Mouse (Mus musculus) adrenal gland, postnatal 14 days (tissue): ENCODE data around the gene Zfp579. TPM values are rescaled to one million over a fixed set of nuclear protein-coding genes. Genes with fewer than 3 reads are reported as not detected.
A peak's percentile ranks its signal among the peaks of the same experiment; 100 is the strongest.
"Not testable (repeated sequence)": the region's sequence is repeated elsewhere in the genome, so short reads cannot be mapped to it uniquely, and the experiment has no call there.

ENCODE experiments used
- DNase-seq: peaks from one replicate; pipeline ENCODE4 v3.0.0; 2021; ENCODE audit warnings: mixed read lengths
- total RNA-seq: library from RNA; stranded (reverse); gene quantifications from 2 replicates; pipeline ENCODE4 v1.2.3, GENCODE M21; 2021

Gene Zfp579
- total RNA-seq, 1 experiment from 2014 or later: 17.8 TPM

- DNase-seq: peak; percentile 98
Measured at GRCm38 (mm10) chr7:5015118-5016001, 19.4 kb upstream of the Zfp579 start, which contains the start of gene Gm44973. Gene Gm44973, plus strand, starts transcription at chr7:5015496.

GRCm38 (mm10) chr7:5014251-5015117 is 18.5 kb upstream of the Zfp579 start, which contains the start of the genes Zfp524 and Fiz1:
Gene Zfp524, plus strand, starts transcription at chr7:5014415.
Gene Fiz1, minus strand, starts transcription at chr7:5014697.
- DNase-seq: peak; percentile 98

- DNase-seq: no peak
Measured at GRCm38 (mm10) chr7:5012681-5013513, 16.9 kb upstream of the Zfp579 start.

GRCm38 (mm10) chr7:5008229-5008628 is 12.3 kb upstream of the Zfp579 start:
- no peak for DNase-seq

- not testable (repeated sequence) for DNase-seq
Measured at GRCm38 (mm10) chr7:5002876-5003275, 6.9 kb upstream of the Zfp579 start.

GRCm38 (mm10) chr7:4999876-5000275 is 3.9 kb upstream of the Zfp579 start:
- DNase-seq: peak; percentile 61

GRCm38 (mm10) chr7:4996934-4997333 is 976 bp upstream of the Zfp579 start:
- DNase-seq: no peak

- no peak for DNase-seq
Measured at GRCm38 (mm10) chr7:4995268-4996002, 523 bp downstream of the Zfp579 start.

- no peak for DNase-seq
Measured at GRCm38 (mm10) chr7:4993999-4994788, 1.8 kb downstream of the Zfp579 start.

GRCm38 (mm10) chr7:4993347-4993998 is 2.5 kb downstream of the Zfp579 start:
- no peak for DNase-seq

GRCm38 (mm10) chr7:4988250-4988649 is 7.7 kb downstream of the Zfp579 start:
- DNase-seq: no peak

- DNase-seq: no peak
Measured at GRCm38 (mm10) chr7:4976832-4977231, 19.1 kb downstream of the Zfp579 start.

- no peak for DNase-seq
Measured at GRCm38 (mm10) chr7:4975455-4975854, 20.5 kb downstream of the Zfp579 start.

GRCm38 (mm10) chr7:4972321-4973047 is 23.5 kb downstream of the Zfp579 start:
- DNase-seq: peak; percentile 81

GRCm38 (mm10) chr7:4971710-4972109 is 24.2 kb downstream of the Zfp579 start:
- DNase-seq: no peak

GRCm38 (mm10) chr7:4971068-4971467 is 24.9 kb downstream of the Zfp579 start, which contains the start of gene Sbk3:
Gene Sbk3, minus strand, starts transcription at chr7:4971168.
- DNase-seq: no peak

GRCm38 (mm10) chr7:4964988-4965387 is 31.0 kb downstream of the Zfp579 start:
- no peak for DNase-seq

GRCm38 (mm10) chr7:4964272-4964671 is 31.7 kb downstream of the Zfp579 start, which contains the start of gene Sbk2:
Gene Sbk2, minus strand, starts transcription at chr7:4964406.
- peak; percentile 91 for DNase-seq

- no peak for DNase-seq
Measured at GRCm38 (mm10) chr7:4963527-4963926, 32.4 kb downstream of the Zfp579 start.
